Mouse (Mus musculus) large intestine, adult 2 months (tissue): ENCODE measurements around the gene Brk1. TPM values are rescaled to one million over a fixed set of nuclear protein-coding genes. Genes with fewer than 3 reads are reported as not detected.

ENCODE experiments used
- DNase-seq: peaks from one replicate; pipeline ENCODE4 v3.0.0-alpha.2; 2012; ENCODE audit warnings: low read depth, low spot score
- WGBS: fragments of 180-500 bp; shearing (Covaris S2); methylation state at CpG from one replicate; pipeline ENCODE4 v1.1.7; 2018; 5-methylcytosine and 5-hydroxymethylcytosine counted together
- polyA plus RNA-seq: library from polyadenylated mRNA; depleted of rRNA; stranded (reverse); fragments of >200 nt; gene quantifications from 2 replicates; pipeline ENCODE4 v1.2.3, GENCODE M21; 2012

The Brk1 gene
- polyA plus RNA-seq, 1 experiment = 168 TPM

- DNase-seq = no peak
- 95% methylated on average over 4 of the region's 4 CpGs for WGBS
Measured at GRCm38 (mm10) chr6:113615489-113615888, 10.9 kb downstream of the Brk1 start.

DNA sequence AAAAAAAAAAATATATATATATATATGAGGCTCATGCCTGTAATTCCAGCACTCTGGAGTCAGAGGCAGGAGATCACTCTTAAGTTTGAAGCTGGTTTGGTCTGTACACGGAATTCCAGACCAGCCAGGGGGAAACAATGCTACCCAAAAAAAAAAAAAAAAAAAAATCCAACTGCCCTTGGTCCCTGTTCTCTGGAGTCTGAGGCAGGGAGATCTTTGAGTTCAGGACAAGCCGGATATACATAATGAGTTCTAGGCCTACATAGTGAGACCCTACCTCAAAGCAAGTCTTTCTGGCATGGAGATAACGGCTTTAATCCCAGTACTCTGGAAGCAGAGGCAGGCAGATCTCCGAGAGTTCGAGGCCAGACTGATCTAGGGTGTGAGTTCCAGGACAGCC lies 18.8 kb downstream of the Brk1 start:
- no peak for DNase-seq
- WGBS = 46% methylated on average over 5 of the region's 5 CpGs

- DNase-seq = no peak
- WGBS = under 1% methylated on average over 75 of the region's 76 CpGs
Measured at GRCm38 (mm10) chr6:113623941-113624751, 19.6 kb downstream of the Brk1 start, which contains the start of gene Vhl. Gene Vhl (plus strand): TSS chr6:113623959.

- DNase-seq = no peak
Measured at GRCm38 (mm10) chr6:113624989-113625770, 20.6 kb downstream of the Brk1 start.

GRCm38 (mm10) chr6:113630322-113630721 lies 25.8 kb downstream of the Brk1 start:
- WGBS = 74% methylated on average over 5 of the region's 5 CpGs
- no peak for DNase-seq

More at GRCm38 (mm10) chr6:113624989-113625770, 20.6 kb downstream of the Brk1 start:
- 34% methylated on average over 5 of the region's 5 CpGs for WGBS

DNA sequence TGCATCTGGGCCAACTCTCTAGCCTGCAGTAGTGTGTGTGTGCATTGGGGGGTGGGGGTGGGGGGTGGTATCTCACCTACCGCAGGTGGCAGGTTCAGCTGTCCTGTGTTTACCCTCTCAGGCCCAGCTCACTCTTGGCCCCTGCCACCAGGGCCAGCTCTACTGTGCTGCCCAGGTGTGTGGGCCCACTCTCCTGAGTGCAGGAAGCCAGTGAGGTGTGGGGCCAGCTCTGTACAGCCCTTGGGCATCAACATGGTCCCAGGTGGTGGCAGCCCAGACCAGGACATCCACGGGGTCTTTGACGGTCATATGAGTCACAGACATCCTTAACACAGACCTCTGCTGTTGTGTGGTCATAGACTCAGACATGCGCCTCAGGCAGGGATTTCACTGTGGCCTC lies 28.3 kb downstream of the Brk1 start:
- WGBS = 90% methylated on average over 4 of the region's 4 CpGs
- DNase-seq = no peak

DNA sequence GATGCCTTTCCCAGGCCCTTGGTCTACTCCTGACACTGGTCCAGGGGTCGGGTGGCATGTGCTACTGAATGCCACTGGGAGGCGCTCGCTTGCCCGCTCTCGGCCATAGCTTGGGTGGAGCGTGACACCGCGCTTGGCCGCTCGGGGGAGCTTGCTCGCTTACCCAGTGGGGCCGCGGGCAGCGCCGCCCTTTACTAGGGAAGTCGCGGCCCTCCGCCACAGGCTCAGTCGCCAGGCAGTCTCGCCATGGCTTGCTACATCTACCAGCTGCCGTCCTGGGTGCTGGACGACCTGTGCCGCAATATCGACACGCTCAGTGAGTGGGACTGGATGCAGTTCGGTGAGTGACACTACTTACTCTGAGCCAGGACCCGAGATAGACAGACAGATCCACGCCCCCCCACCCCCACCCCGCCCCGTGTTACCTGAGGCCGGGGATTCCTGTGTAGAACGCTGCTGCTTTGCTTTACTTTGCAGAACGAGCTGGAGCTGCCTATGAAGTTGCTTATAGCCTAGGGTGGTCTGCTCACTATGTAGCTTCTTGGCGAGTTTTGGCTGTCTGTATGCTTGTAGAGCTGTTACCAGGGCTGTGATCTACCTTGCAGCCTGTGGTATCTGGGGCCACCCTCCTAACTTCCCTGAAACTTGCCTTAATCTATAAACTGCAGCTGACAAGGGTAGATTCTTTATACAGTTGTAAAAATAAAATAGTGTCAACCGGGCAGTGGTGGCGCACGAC lies 33.9 kb downstream of the Brk1 start, which contains the start of gene Irak2:
TSS of gene Irak2 (plus strand) at position 166 of the 739 bp plus-strand sequence.
- 3% methylated on average over 37 of the region's 37 CpGs for WGBS
- DNase-seq = no peak

DNA sequence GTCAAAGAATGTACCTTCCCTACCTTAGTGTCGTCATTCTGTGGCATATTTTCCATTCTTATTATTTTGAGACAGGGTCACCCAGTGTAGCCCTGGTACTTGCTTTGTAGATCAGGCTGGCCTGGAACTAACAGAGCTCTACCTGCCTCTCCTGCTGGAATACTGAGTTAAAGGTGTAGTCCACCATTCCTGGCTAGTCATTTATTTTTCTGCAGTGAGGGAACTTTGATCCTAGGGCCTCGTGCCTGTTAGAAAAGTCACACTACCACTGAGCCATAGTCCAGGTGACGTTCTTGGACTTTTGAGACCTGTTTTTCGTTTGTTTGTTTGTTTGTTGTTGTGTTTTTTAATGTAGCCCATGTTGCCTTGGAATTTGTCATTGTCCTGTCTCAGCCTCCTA lies 34.6 kb downstream of the Brk1 start:
- DNase-seq = no peak
- 57% methylated on average over 4 of the region's 4 CpGs for WGBS

GRCm38 (mm10) chr6:113642605-113643004 lies 38.0 kb downstream of the Brk1 start:
- WGBS = 80% methylated on average over 8 of the region's 8 CpGs
- DNase-seq = no peak

DNA sequence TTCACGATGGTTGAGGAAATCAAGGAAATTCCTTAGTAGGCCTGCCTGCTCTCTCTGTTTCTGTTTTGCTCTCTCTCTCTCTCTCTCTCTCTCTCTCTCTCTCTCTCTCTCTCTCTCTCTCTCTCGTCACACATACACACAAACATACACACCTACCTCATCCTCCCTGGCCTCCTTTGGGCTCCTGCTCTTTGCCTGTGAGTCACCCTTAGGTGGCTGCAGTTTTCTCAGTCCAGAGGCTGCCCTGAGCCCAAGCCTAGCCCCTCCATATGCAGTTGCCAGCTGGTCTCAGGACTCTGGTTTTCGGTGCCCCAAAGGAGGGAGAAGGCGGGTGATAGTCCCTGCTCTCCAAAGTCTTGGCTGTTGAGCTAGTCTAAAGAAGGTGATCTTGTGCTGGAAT lies 38.4 kb downstream of the Brk1 start:
- 62% methylated on average over 4 of the region's 4 CpGs for WGBS
- DNase-seq = no peak

- WGBS = 95% methylated on average over 2 of the region's 2 CpGs
- DNase-seq = no peak
Measured at GRCm38 (mm10) chr6:113643967-113644366, 39.4 kb downstream of the Brk1 start.

DNA sequence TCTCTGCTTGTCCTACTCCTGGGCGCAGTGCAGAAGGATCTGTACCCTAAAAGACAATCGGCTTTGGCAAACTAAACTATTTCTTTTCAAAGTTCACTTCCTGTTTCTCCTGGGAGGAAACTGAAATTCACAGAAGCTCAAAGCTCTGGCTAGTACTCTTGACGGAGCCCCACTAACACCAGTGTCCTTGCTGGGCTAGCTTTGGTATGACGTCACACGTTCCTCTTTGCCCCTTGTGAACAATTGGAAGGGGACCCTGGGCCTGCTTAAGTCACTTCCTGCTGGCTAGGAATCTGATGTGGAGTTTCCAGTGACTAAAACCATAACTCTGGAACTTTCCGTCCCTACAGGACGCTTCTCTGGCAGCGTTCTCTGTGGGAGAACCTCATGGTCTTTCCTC lies 40.2 kb downstream of the Brk1 start:
- WGBS = 45% methylated on average over 8 of the region's 8 CpGs
- no peak for DNase-seq

DNA sequence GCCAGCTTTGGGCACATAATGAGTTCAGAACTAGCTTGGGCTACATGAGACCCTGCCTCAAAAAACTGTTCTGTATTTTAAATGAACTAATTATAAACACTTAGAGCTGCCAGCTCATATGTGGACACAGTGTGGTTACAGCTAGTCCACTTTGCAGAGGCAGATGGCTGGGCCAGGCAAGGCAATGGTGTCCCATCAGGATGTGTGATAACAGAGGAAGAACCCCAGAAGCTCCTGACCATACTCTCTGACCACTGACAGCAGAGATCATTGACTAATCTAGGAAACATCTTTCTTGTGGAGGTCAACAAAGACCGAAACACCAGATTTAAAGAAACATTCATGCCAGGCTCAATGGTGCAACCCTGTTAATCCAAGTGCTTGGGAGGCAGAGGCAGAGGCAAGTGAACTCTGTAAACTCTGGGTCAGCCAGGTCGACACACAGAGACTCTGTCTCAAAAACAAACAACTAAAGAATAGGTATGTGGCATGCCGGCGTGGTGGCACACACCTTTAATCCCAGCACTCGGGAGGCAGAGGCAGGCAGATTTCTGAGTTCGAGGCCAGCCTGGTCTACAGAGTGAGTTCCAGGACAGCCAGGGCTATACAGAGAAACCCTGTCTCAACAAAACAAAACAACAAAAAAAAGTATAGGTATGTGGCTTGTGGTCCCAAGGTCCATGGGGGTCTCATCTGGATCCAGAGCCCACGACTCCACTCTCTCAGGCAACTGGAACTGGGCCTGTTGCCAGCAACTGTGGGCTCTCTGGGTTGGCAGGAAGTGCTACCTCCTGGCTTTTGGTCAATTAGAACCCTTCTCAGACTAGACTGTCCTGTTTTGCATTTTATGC lies 45.0 kb downstream of the Brk1 start:
- 72% methylated on average over 7 of the region's 7 CpGs for WGBS
- no peak for DNase-seq

GRCm38 (mm10) chr6:113650197-113650640 lies 45.6 kb downstream of the Brk1 start:
- WGBS = 54% methylated on average over 4 of the region's 4 CpGs
- DNase-seq = no peak

GRCm38 (mm10) chr6:113651626-113652025 lies 47.1 kb downstream of the Brk1 start:
- peak; percentile 75 for DNase-seq
- 34% methylated on average over 3 of the region's 3 CpGs for WGBS

DNA sequence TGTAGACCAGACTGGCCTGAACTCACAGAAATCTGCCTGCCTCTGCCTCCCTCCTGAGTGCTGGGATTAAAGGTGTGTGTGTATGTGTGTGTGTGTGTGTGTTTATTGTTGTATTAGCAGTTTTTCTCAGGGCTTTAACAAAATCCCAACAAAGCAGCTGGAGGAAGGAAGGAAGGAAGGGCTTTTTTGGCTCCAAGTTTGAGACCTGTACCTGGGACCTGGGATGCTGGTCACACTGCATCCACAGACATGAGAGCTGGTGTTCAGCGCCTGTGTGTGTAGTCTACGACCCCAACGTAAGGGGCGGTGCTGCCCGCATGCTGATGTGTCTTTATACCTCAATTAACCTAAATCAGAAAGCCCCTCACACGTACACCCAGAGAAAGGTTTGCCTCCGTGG lies 49.0 kb downstream of the Brk1 start:
- 91% methylated on average over 7 of the region's 7 CpGs for WGBS
- DNase-seq = no peak

GRCm38 (mm10) chr6:113654102-113654501 lies 49.5 kb downstream of the Brk1 start:
- no peak for DNase-seq
- WGBS = 61% methylated on average over 8 of the region's 8 CpGs

- no peak for DNase-seq
- WGBS = 25% methylated on average over 16 of the region's 16 CpGs
Measured at GRCm38 (mm10) chr6:113654753-113655397, 50.3 kb downstream of the Brk1 start.

- WGBS = 61% methylated on average over 3 of the region's 3 CpGs
- DNase-seq = no peak
Measured at GRCm38 (mm10) chr6:113655475-113655874, 50.9 kb downstream of the Brk1 start.
